Mouse (Mus musculus) Muller cell, postnatal 12 days (primary cell): Measurements from ENCODE around the gene Prr11.
"Not testable (repeated sequence)": the region's sequence is repeated elsewhere in the genome, so short reads cannot be mapped to it uniquely, and the experiment has no call there.

Source experiments
- DNase-seq: peaks from one replicate; pipeline ENCODE4 v3.0.0-alpha.2; 2015; ENCODE audit errors: inconsistent ontology term

The Prr11 gene

DNA sequence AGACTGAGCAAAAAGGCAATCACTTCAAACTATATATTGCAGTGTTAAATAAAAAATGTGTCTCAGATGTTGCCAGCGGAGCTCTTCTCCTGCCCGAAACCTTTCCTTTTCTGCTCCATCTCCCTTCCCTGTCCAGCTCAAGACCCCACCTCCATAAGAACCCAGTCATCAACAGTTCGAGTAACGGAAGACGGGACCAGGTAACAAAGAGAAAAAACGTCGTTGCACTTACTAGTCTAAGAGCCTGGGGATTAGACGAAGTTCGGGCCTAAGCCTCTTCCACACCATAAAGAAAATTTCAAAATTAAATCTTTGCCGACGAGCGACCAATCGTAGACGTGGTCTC is at the start of gene Prr11:
TSS of gene Prr11 (minus strand) at position 300 of the 346 bp plus-strand sequence.
- DNase-seq, result no peak

DNA sequence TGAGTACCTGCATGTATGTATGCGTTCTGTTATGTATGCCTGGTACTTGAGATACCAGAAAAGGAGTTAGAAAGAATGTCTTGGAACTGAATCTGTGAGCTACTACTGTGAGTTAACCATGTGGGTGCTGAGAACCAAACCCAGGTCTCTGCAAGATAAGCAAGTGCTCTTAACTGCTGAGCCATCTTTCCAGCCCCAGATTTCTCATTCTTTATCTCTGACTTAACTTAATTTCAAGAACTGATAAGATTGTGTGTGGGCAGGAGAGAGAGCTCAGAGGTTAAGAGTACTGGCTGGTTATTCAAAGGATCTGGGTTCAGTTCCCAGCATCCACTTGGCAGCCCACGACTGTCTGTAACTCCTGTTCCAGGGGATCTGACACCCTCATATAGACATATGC is 49.5 kb upstream of the Prr11 start:
- DNase-seq, result no peak

DNA sequence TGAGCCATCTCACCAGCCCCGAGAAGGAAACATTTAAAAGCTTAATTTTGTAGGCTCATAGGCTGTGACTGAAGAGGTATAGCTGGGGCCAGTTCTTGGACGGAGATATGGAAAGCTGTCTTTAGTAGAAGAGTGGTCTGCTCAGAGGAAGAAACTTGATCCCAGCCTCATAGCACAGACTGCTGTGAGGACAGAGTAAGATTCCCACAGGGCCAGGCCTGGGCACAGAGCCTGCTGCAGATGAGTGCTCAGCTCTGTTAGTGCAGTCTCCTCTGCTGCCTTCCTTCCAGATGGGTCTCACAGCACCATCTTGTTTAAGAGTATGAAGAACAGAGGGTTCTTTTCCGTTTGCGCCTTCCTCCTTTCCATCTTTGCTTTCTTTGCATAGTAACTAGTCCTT is 27.7 kb upstream of the Prr11 start:
- DNase-seq, result no peak

DNA sequence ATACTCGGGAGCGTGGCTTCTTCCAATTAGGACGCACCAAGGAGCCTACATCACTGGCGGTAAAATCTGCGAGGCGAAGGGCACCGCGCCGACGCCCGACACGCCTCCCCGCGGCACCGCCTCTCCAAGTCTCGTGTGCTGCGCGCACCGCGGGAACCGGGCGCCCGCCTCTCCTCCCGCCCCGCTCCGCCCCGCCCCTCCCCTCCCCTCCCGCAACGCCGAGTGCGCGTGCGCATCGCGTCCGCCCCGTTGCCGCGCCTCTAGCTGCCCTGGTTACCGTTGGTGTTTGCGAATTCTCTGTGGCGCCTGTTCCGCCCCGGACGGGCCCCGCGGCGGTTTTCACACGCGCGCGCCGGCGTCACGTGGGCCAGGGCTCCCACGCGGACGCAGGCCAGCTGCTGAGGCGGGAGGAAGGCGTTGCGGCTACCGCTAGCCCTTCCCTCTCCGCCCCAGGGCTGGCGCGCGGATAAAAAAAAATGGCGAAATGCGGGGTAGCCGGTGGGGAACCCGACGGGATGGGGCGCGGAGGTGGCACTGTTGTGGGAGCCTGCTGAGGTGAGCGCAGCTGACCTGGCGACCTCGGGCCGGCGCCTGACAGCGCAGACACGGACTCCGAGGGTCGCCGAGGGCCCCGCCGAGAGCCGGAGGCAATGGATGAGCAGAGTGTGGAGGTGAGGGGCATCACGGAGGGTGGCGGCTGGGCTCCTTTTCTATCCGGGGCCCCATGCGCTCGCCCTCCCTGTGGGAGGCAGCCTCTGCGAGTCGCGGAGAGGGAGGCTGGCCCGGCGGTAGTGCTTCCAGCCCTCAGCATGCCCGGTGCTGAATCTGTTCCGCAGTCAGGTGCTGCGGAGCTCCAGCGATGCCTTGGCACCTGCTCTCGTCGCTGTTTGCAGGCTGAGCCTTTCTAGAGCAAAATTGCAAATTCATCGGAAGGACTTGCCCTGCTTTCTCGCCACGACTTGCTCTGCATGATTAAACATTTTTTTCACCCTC is 18.6 kb upstream of the Prr11 start, which contains the start of gene Trim37:
TSS of gene Trim37 (plus strand) at position 254 of the 993 bp plus-strand sequence.
- peak; percentile 98 for DNase-seq

DNA sequence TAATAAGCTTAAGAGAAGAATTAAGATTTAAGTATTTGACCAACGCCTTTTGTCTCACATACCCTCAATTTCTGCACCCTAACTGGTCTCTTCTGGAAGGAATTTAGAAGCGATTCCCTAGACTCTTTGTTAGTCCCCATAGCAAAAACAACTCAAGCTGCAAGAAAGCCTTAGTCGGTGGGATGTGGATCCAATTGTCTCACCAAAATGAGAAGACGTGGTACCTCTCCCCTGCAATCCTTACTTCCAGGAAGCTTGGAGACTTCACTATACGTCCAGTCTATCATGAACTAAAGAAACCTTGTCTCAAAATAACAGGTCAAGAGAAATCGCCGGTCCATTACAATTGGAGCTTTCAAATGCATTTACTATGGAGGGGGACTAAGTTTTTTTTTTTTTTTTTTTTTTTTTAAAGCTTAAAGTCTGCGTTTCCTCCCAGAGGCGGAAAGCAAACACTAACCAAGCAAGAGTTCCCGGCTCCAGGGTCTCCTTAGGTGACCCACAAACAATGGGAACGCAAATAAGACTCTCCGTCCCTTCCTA is 17.8 kb upstream of the Prr11 start:
- DNase-seq, result peak; percentile 56

DNA sequence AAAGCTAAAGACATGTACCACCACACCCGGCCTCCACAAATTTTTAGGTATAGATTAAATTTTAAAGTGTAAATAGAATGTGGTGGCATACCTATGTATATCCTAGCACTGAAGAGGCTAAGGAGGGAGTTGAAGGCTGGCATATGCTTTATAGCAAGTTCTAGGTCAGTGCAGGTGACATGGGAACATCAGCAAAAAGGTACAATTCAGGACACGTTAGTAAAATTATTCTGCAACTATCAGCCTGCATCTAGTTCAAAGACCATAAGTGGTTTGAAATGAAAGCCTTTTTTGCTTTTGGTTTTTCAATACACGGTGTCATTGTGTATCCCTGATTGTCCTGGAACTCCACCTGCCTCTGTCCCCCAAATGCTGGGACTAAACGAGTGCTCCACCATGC is 17.1 kb upstream of the Prr11 start:
- no peak for DNase-seq

DNA sequence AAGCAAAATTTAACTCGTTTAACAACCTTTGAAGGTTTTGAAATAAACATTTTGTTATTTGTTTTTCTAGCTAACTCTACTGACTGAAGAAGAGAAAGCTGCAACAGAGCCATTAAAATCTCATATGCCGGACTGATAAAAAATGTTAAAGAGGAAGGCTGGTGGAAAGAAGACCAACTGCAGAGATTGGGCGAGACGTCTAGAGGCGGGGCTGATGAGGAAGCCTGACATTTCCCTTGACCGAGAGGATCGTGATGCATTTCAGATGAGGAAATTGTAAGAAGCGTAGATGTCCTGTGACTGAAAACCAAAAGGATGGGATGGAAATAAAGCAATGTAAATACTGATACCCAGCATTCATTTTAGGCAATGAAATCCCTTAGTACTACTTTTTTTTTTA is 13.4 kb upstream of the Prr11 start:
- no peak for DNase-seq

DNA sequence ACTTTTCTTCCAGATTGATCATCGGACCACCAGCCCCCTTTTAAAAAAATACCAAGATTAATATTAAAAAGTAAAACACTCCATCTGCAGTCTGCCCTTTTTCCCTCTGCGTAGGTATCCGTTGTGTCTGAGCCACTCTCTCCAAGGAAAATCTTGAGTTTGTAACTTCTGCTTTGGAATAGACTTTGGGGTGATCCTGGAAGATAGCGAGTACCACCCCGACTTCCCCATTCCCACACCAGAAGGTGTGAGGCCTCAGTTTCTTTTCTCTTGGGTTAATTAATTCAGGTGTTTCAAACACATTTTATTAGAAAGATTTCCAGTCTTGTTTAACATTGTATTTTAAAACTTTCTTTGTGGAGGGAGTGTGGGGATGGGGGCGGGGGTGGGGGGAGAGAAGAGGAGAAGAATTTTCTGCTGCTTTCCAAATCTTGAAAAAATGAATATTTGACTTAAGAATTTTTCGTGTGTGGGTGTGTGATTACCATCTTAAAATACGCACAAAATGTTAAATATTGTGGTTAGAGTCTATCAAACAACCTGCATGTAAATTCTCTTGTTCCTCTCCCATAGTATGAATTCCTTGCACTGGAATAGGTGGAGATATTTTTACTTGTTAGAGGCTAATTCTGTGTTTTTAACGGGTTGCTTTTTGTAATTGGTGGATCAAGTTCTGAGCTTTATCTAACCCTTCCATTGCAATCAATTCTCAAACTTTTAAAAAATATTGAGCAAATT is 1.8 kb upstream of the Prr11 start:
- no peak for DNase-seq

DNA sequence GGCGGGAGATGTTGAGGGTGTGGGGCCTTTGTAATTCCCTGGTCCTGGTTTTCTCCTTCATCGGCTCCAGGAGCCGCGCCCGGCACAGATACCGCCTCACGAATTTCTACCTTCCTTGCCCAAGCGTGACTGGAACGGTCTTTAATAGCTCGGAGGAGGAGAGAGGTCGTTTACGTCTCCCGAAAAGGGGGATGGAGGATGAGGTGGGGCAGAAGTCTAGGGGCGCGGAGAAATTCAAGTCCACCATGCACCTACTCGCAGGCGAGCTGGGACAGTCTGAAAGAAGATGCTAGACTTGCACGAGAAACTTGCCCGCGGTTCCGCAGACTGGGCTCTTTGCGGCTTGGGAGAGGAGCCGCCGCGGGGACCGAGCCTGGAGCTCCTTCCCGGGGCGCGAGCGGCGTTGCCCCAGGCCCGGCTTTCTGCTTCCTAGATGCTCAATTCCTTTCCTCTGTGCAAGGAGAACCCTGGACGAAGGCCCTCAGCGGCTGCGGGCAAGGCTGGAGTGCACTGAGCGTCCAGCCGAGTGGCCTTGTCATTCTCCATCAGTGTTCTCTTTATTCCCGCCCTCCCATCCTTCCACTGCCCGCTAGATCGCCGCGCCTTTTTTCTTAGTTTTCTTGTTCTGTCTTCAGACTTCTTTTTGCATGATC is 1.1 kb upstream of the Prr11 start:
- DNase-seq, result peak; percentile 52

DNA sequence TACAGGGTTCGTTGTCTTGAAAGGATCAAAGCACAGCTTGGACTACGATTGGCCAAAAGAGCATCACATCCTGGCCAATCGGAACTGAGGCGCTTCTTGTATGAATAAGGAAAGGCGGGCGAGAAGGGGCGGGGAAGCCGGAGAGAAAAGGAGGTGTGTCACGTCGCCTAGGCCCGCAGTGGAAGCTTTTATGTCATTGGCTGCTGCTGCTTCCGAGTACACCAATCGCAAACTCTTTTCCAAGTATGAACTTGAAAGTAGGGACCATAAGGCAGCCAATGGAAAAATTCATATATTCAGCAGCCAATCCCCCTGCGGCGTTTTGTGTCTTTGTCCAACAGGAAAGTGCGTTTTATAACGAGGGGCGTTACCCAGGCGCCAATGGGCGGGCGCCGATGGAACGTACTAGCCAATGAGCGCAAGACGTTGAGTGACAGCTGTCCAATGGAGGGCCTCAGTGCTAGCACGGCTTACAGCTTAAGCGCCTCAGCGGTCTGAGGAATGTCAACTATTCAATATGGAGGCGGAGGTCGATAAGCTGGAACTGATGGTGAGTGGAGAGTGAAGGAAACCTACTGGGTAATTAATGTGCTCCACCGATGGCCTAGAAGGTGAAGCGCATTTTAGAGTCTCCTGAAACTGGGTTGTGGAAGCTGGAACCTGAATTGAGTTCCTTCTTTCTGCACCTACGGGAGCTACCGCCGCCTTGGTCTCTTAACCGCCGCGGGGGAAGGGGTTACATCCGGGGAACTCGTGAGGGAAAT is 429 bp upstream of the Prr11 start, which contains the start of gene Ska2:
TSS of gene Ska2 (plus strand) at position 480 of the 764 bp plus-strand sequence.
- DNase-seq, result peak; percentile 100

DNA sequence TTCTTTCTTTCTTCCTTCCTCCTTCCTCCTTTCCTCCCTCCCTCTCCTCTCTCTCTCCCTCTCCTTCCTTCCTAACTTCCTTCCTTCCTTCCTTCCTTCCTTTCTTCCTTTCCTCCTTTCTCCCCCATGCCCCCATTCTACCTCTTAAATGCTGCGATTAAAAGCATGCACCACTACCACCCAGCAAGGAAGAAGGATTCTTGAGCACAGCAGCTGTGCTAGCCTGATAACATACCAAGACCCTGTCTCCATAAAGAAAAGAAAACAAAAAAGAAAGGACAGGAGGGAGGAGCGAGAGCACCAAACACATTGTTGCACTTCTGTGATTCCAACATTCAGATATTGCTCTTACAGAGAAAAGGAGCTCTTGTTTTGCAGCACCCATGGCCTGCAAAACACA is 21.4 kb downstream of the Prr11 start:
- DNase-seq, result no peak

DNA sequence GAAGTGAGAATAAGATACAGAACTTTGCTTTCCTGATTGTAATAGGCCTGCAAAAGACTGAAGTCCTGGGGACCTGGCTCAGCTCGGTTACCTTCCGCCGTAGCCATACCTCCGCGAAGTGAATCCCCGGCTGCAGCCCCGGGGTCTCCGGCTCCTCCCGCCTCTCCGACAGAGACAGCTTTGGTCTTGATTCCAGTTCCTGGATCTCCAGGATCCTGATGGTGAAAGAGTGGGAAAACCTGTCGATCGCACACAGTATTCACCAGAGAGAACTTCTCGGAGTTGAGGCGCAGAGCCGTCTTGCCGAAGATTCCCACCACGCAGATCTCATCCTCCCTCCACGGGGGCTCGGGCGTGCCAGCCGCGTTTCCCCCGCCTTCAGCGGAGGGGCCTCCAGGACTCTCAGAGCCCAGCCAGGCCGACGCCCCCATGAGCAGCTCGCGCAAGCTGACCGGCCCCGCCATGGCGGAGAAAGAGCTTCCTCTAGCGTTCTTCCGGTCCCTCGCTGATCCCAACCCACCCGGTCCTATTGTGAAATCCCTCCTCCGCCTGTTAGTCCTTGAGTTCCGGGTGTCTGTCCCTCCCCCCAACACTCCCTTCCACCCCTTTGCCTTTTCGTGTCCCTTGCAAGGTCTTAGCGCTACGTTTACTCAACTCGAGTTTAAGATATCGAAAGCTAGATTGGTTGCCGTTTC is 22.1 kb downstream of the Prr11 start, which contains the start of gene Smg8:
TSS of gene Smg8 (minus strand) at position 485 of the 695 bp plus-strand sequence.
- DNase-seq, result peak; percentile 89

DNA sequence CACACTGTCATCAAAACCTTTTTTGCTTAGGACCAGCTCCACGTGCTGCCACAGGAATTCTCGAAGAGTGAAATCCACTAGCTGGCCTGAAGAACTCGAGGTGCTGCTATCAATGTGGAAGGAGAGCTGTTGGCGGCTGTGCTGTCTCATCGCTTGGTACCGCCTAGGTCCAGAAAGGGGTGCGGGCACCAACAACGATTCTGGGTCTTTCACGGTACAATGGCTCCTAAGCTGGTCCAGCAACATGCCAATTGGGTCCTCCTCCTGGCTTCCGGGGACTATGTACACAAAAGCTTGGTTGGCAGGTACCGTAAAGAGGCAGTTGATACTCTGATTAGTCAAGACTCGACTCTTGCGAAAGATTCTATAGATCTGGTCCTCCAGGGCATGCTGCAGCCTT is 23.0 kb downstream of the Prr11 start:
- DNase-seq, result no peak

DNA sequence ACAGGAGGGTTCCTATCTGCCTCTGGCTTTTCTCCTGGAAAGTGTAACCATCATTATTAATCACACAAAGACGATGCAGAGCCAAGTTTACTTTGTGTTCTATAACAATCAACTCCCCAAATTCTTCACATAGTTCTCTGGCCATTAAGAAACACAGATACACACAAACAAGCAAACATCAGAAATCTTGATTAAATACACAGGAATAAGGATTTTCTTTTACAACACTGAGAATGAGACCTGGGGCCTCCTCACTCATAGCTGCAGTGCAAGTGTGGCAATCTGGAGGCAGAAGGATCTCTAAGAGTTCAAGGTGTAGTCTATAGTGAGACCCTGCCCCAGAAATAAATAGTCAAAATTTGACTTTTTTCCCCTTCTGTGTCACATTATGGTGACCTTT is 24.8 kb downstream of the Prr11 start:
- no peak for DNase-seq

DNA sequence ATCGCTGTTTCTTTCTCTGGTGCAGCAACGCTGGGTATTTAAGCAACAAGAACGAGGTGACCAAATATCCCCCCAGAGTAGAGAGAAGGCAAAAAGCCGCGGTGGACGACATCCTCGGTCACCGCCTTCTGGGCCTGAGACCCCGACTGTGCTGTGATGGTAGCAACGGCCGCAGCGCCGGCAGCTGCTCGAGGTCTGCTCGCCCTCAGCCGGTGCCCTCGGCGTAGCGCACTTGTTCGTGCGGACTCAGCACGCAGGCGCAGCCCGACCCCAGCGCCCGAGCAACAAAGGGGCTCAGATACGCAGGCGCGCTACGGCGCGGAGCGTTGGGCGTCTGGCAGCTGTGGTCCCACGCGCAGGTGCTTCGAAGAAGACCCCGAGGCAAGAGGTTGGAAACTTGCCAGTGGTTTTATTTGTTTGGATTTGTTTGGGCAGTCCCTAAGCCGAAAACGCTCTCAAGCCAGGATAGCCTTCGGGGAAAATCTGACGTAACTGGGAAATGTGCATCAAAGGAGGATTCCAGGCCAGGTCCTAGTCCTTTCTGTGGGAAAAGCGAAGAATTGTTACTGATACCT is 34.6 kb downstream of the Prr11 start, which contains the start of gene Gdpd1:
TSS of gene Gdpd1 (minus strand) at position 197 of the 575 bp plus-strand sequence.
- peak; percentile 91 for DNase-seq

DNA sequence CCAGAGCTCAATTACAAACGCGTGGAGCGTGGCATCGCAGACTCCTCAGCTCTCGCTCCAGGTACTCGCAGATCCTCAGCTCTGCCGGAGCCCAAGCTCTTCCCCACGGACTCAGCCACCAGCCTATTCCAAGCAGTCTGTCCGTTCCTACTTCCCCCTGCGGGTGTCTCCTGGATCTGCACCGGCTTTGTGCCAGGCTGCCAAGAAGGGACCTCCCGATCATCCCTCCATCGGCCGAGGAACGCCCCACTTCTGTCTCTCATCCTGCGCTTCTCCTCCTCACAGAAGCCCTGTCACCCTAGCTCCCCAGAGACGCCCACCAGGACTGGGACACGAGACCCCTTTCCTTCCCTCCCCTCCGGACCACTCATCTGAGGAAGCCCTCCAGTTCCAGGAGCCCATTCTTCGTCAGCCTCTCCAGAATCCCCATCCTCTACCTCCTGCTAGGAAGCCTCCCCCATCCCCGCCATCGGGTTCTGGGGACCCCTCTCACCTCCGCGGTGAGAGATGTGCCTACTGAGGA is 35.1 kb downstream of the Prr11 start:
- peak; percentile 79 for DNase-seq

DNA sequence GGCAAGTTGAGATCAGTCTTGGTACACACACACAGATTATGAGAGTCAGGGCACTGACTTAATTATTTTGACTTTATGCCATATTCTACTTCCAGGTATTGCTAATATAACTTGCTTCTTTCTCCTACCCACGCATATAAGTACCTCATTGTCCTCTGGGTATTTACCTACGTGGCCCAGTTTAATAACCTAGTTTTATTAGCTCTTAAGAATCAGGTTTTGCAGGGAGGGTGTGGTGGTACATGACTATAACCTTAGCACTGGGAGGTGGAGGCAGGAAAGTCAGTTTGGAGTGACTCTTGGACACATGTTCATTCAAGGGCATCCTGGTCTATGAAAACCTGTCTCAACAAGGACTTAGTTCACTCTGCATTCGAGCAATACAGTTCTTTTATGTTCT is 46.4 kb downstream of the Prr11 start:
- no peak for DNase-seq

DNA sequence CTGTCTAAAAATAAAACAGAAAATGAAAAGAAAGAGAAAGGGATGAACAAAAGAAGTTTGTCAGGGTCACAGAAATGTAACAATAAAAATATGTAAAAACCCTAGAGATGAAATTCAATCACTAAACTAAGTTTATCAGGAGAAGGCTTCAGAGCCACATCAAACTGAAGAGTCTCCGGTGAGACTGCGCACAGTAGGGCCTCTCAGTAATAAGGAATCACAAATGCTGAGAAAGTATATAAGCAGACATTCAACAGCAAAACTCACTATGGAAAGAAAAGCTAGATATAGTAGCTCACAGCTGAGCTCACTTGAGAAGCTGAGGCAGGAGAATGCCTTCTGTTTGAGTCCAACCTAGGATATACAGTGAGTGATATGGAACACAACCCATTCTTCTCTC is 48.1 kb downstream of the Prr11 start:
- DNase-seq, result no peak

DNA sequence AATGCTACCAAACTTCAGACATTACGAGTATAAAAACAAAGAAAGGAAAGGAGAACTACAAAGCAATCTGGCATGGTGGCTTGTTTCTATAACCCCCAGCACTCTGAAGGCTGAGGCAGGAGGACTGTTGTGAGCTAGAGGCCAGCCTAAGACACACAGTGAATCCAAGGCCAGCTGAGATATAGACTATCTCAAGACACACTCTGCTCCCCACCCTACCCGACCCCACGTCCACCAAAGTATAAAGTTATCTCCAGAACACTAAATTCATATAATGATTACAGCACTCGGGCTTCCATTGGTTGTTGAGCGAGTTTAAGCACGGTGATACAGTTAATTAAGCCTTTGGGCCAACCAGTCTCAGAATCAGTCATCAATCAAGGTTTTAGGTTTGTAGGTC is 52.2 kb downstream of the Prr11 start:
- DNase-seq, result no peak

DNA sequence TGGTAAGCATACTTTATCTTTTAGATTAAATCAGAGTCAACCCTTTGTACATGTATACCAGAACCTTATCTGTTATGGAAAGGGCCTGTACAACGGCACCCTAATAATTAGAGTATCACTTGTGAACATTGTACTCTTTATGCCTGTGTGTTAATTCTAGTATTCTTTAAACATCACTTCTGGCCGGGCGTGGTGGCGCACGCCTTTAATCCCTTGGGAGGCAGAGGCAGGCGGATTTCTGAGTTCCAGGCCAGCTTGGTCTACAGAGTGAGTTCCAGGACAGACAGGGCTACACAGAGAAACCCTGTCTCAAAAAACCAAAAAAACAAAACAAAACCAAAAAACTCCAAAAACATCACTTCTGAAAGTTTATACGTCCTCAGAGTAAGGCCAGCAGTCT is 59.6 kb downstream of the Prr11 start:
- not testable (repeated sequence) for DNase-seq
